Mouse (Mus musculus) thymus, adult 2 months (tissue): Measurements from ENCODE around the gene Fam185a.

Source experiments
- CTCF ChIP-seq: fragments of 200-500 bp; IDR thresholded peaks from 2 replicates; pipeline ENCODE4 v1.5.1; 2012; ENCODE audit warnings: mild to moderate bottlenecking, control low read depth, low read length, moderate library complexity, borderline replicate concordance; ENCODE audit not compliant: control insufficient read depth, poor library complexity, insufficient read depth; ENCODE audit errors: extremely low read depth
- POLR2A ChIP-seq: fragments of 200-500 bp; IDR thresholded peaks from 2 replicates; pipeline ENCODE4 v1.6.1; 2012; ENCODE audit warnings: mild to moderate bottlenecking, low read length, control low read depth, moderate library complexity; ENCODE audit not compliant: control insufficient read depth, poor library complexity, insufficient read depth; ENCODE audit errors: extremely low read depth

DNA sequence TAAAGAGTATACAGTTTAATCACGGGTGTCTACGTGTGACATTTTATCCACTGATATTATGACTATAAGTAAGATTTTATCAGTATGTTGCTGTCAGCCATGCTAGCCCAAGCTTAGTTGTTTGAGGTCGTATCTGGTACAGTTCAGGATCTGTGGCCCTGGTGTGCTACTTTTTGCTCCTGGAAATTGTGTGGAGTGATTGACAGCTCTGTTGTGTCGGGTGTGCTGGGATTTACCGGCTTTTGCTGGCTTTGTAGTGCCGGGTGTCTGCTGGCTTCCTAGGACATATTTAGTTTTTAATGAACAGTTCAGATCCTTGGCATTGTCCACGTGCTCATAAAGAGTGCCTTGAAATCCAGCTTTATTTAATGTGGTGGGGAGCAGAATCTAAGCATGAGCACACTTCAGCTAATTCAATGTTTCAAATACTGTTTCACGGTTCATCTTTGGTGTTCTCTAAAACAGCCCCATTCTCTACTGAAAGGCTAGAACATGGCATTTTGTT lies 11.8 kb downstream of the Fam185a start:
- TF ChIP-seq POLR2A (no peak), CTCF (no peak)
